Mouse (Mus musculus): ENCODE data around the gene Ankrd55.
"Not testable (repeated sequence)": the region's sequence is repeated elsewhere in the genome, so short reads cannot be mapped to it uniquely, and the experiment has no call there.

The Ankrd55 gene

DNA sequence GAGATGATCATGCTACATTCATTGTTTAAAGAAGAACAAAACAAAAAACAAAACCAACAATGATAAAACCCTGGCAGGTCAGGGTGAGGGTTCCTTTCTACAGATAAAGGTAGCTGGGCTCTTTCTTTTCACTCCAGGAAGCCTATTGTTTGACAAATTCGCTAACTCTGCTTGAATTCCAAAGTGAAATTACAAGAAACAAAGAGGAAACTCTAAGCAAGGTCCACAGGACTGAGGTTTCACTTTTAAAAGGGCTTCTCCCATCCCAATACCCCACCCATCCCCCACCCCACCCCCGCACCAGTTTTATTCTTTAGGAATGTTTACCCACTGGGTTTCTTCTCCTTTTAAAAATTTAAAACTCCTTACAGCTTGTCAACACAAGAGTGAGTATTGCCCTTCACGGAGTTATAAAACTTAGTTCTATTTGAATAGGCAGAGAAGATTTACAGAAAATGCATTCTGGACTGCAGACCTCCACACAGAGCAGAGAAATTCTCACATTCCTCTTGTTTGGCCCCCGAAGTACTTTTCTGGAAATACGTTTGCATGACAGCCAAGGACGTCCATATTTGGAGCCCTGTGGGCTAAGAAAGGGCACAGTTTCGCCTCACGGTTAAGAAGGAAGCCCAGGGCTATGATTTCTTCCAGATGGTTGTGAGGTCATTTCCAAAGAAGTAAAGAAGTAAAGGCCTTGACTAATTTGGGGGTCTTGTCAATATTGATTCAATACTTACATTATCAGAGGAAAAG, 128.3 kb downstream of the Ankrd55 start:
- DNase-seq, result no peak

DNA sequence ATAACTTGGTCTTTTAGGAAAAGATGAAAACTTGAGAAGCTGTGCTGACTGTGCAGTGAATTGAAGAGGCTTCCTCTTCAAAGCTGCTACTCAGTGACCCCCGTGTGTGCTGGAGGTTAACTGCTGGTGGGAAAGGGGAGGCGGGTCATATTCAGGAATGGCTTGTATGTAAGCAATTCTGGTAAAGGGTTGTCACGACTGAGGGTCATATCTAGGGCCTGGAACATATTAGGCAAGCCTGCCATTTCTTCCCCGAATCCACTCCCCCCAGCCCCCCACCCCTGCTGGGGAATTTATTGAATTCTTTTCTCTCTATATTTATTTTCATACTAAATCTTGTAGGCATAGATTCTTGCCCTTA, 128.9 kb downstream of the Ankrd55 start:
- no peak for DNase-seq

DNA sequence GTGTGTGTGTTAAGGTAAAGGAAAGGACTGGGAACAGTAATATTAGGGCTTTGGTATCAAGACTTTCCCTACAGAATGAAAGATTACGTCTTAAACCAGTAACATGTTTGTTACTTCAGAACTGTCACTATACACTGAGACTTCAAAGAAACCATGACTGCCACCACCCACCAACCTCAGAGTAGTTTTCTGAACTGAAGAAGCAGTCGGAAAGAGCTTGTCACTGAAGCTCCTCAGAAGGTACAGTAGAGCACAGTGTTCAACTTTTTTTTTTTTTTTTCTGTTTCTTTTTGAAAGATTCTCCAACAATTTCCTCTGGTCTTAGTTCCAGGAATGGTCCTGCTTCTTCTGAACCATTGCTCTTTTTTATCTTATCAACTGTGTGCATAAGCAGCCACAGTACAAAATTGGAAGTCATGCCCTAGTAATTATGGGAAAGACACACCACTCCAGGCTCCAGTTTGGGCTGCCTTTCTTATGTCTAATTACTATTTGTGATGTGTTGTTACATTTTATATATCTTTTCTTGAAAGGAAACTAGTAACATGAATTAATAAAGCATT, 129.7 kb downstream of the Ankrd55 start:
- no peak for DNase-seq

DNA sequence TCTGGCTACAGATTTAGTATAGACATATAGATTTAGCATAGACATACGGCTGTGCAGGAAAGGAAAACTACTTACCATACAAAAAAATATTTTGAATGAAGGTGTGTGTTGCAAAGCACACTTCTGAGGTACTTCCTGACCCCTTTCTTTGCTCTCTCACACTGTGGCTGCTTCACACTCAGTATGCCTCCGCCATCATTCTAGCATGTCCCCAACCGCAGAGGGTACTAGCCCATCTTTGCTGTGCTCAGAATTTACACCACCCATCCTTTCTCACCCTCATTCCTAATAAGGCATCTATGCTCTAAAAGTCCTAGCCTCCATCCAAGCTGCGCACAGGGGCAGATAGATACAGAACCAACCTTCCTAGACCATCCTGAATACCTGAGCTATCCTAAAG, 130.3 kb downstream of the Ankrd55 start:
- no peak for DNase-seq

DNA sequence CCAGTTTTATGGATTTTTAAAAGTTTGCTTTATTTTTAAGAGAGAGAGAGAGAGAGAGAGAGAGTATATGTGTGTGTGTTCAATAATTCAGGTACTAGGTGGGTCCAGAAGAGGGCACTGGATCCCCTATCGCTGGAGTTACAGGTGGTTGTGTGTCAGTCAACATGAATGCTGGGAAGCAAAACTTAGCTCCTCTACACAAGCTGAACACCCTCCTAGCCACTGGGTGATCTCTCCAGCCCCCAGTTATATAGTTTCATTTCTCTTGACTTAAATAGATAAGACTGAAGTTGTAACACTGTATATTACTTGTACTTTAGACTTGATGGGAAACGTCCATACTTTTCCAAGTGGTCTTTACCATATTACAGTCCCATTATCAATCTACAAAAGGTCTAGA, 136.0 kb downstream of the Ankrd55 start:
- DNase-seq, result no peak

DNA sequence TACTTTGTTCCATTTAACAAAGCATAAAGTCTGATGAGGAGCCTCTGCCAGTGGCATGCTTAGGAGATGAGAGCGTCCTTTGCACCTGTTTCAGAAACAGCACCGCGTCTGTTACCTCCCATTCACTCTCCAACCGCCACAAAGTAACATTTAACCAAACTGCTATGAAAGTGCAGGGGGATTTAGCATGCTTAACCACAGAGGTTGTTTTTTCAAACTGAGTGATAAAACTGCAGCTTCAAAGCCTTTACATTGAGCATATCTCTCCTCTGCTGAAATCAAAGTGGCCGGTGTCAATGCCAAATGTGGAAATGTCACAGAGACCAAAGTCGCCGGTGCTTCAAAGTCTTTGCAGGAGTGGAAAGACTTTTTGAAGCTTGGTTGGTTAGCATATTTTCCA, 136.4 kb downstream of the Ankrd55 start:
- no peak for DNase-seq

DNA sequence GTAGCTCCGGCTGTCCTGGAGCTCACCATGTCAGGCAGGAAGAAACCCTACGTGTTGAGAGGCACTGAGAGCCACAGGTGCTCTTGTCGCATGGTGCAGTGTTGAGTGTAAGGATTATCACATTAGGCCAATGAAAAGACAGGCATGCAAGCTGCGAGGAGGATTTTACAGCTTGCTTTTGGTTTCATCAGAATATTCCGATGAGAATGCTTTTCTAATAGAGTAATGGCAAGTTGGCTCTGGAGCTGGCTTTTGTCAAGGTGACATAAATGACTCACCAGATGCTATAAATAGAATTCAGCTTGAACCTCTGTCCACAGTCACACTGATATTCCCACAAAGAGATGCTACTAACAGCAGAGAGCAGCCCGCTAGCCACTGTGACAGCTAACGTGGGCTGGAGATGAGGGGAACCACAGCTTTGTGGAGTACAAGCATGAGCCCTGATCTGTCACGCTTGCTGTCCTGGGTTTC, 137.0 kb downstream of the Ankrd55 start:
- no peak for DNase-seq

DNA sequence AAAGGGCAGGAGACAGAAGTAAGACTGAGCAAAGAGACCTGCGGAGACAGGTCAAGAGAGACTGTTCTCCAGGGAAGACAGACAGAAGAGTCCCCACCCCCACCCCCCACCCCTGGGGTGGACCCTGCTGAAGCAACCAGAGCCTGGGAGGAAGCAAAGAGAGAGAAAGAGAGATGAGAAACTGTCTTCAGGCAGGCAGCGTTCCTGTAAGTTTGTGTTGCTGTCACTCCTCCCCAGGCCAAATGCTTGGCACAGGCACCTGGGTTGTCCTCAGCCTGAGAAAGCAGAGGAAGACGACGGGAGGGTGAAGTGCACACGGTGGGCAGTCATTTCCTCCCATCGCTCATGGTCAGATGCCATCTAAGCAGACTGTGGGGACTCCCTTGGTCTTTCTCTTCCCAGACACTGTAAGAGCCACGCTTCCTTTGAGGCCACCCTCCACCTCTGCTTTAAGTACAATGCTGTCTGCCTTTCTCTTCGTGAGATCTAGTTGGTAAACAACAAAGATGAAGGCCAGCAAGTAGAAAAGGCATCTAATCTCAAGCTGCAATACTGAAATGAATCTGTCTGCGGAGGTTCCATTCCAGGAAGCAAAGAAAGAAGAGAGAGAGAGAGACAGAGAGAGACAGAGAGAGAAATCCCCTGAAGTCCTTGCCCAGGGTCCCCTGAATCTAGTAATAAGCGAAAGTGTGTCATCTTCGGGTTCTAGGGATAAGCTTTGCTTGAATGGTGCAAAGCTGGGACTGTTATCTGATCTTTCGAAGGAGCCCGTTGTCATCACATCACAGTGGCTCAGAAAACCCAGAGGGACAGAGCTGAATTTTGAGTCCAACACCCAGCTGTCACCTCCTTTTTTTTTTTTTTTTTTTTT, 138.2 kb downstream of the Ankrd55 start:
- DNase-seq, result no peak

DNA sequence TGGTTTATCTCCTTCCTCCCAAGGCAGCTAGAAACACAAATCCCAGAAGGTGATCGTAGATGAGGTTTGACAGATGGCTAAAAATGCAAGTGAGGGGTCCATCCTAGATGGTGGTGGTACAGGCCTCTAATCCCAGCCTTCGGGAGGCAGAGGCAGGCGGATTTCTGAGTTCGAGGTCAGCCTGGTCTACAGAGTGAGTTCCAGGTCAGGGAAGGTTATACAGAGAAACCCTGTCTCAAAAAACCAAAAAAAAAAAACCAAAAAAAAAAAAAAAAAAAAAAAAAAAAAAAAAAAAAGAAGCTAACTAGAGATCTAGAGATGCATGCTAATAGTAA, 138.9 kb downstream of the Ankrd55 start:
- DNase-seq, result not testable (repeated sequence)

DNA sequence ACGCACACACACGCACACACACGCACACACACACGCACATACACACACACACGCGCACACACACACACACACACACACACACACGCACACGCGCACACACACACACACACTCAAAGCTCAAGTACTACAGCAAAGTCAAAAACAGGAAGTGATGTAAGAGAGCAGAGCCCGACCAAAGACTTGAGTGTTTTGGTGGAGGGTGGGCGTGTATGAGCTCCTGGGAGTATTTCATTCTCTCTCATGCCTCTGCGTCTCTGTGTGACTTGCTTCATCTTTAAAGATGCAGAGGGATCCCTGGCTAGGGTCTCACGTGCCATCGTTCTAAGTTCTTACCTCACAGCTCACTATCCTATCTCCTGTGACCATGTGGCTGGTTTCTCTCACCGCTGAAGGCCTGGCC, 139.3 kb downstream of the Ankrd55 start:
- DNase-seq, result no peak

DNA sequence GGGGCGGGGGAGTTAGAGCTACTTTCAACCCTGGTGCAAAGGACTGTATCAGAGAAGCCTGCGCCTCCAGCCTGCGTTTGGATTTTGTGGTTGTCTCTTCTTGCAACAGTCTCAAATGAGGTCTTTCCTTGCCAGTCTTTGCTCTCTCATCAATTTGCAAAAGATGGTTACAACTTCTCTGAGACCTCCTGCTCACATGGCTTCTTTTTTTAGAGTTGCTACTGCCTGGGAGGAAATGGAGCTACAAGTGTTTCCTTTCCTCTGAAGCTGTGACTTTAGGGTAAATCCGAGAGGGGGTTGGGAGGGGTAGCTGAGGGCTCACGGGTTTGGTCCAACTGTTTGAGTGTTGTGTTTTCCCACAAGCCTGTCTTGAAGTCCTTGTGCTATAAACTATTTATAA, 145.0 kb downstream of the Ankrd55 start:
- DNase-seq, result no peak
